Mouse (Mus musculus): ENCODE results near the gene Zfp385b. TPM values are rescaled to one million over a fixed set of nuclear protein-coding genes. Genes with fewer than 3 reads are reported as not detected.
A peak's percentile ranks its signal among the peaks of the same experiment; 100 is the strongest.

Zfp385b gene
- polyA plus RNA-seq, 1 experiment from 2014 or later: 9.1 TPM

GRCm38 (mm10) chr2:77817357-77817894, 2.0 kb downstream of the Zfp385b start:
- WGBS: 24% methylated on average over 12 of the region's 12 CpGs
- ATAC-seq: no peak
- Histone ChIP-seq H3K9me3 (ENCODE audit: control insufficient read depth, low read length) (no peaks in the 10 kb centered on the region), H3K27me3 (replicated peaks; ENCODE audit: control insufficient read depth, insufficient read depth, low read length) (peaks cover 10% of the 10 kb centered on the region; the same call in 1 of the 2 replicates), H3K27ac (ENCODE audit: low read length) (no peak overlapping the region), H3K4me2 (ENCODE audit: low read length) (peak overlapping the region; percentile 98), H3K36me3 (ENCODE audit: control insufficient read depth, insufficient read depth) (no peaks in the 10 kb centered on the region), H3K4me3 (replicated peaks; ENCODE audit: low read length) (peak overlapping the region; percentile 72), H3K9ac (replicated peaks; ENCODE audit: low read depth, low read length) (peak overlapping the region; percentile 72), H3K4me1 (replicated peaks; ENCODE audit: control insufficient read depth, insufficient read depth, low read length) (peaks cover 13% of the 10 kb centered on the region)

GRCm38 (mm10) chr2:77816413-77817314, 2.8 kb downstream of the Zfp385b start:
- Histone ChIP-seq H3K4me1 (replicated peaks; ENCODE audit: control insufficient read depth, insufficient read depth, low read length) (peaks cover 13% of the 10 kb centered on the region), H3K4me2 (ENCODE audit: low read length) (peak overlapping the region; percentile 98), H3K9me3 (ENCODE audit: control insufficient read depth, low read length) (no peaks in the 10 kb centered on the region), H3K27ac (ENCODE audit: low read length) (no peak overlapping the region), H3K9ac (replicated peaks; ENCODE audit: low read depth, low read length) (peak overlapping the region; percentile 72), H3K27me3 (replicated peaks; ENCODE audit: control insufficient read depth, insufficient read depth, low read length) (peaks cover 10% of the 10 kb centered on the region; the same call in 1 of the 2 replicates), H3K4me3 (replicated peaks; ENCODE audit: low read length) (peak overlapping the region; percentile 72), H3K36me3 (ENCODE audit: control insufficient read depth, insufficient read depth) (no peaks in the 10 kb centered on the region)
- under 1% methylated on average over 88 of the region's 116 CpGs for WGBS
- peak; percentile 90 for ATAC-seq

GRCm38 (mm10) chr2:77815775-77816412, 3.5 kb downstream of the Zfp385b start:
- Histone ChIP-seq H3K4me3 (replicated peaks; ENCODE audit: low read length) (peak overlapping the region; percentile 72), H3K36me3 (ENCODE audit: control insufficient read depth, insufficient read depth) (no peaks in the 10 kb centered on the region), H3K27ac (ENCODE audit: low read length) (no peak overlapping the region), H3K9me3 (ENCODE audit: control insufficient read depth, low read length) (no peaks in the 10 kb centered on the region), H3K4me1 (replicated peaks; ENCODE audit: control insufficient read depth, insufficient read depth, low read length) (peaks cover 13% of the 10 kb centered on the region), H3K4me2 (ENCODE audit: low read length) (peak overlapping the region; percentile 98), H3K27me3 (replicated peaks; ENCODE audit: control insufficient read depth, insufficient read depth, low read length) (peaks cover 10% of the 10 kb centered on the region; the same call in 1 of the 2 replicates), H3K9ac (replicated peaks; ENCODE audit: low read depth, low read length) (peak overlapping the region; percentile 72)
- ATAC-seq: peak; percentile 19; the same call in 1 of the 2 replicates
- 5% methylated on average over 20 of the region's 20 CpGs for WGBS

GRCm38 (mm10) chr2:77814896-77815295, 4.5 kb downstream of the Zfp385b start:
- H3K27ac ChIP-seq (ENCODE audit: low read length): no peak overlapping the region
- H3K4me2 ChIP-seq (ENCODE audit: low read length): no peak overlapping the region
- 85% methylated on average over 8 of the region's 8 CpGs for WGBS
- H3K27me3 ChIP-seq (replicated peaks; ENCODE audit: control insufficient read depth, insufficient read depth, low read length): peaks cover 10% of the 10 kb centered on the region; the same call in 1 of the 2 replicates
- no peak for ATAC-seq
- no peak overlapping the region for H3K9ac ChIP-seq (replicated peaks; ENCODE audit: low read depth, low read length)
- H3K4me3 ChIP-seq (replicated peaks; ENCODE audit: low read length): no peak overlapping the region
- H3K36me3 ChIP-seq (ENCODE audit: control insufficient read depth, insufficient read depth): no peaks in the 10 kb centered on the region
- H3K4me1 ChIP-seq (replicated peaks; ENCODE audit: control insufficient read depth, insufficient read depth, low read length): peaks cover 13% of the 10 kb centered on the region
- H3K9me3 ChIP-seq (ENCODE audit: control insufficient read depth, low read length): no peaks in the 10 kb centered on the region

- Histone ChIP-seq H3K9ac (replicated peaks; ENCODE audit: low read depth, low read length) (no peak overlapping the region), H3K36me3 (ENCODE audit: control insufficient read depth, insufficient read depth) (no peaks in the 10 kb centered on the region), H3K9me3 (ENCODE audit: control insufficient read depth, low read length) (no peaks in the 10 kb centered on the region), H3K4me2 (ENCODE audit: low read length) (no peak overlapping the region), H3K4me1 (replicated peaks; ENCODE audit: control insufficient read depth, insufficient read depth, low read length) (peaks cover 13% of the 10 kb centered on the region), H3K27me3 (replicated peaks; ENCODE audit: control insufficient read depth, insufficient read depth, low read length) (peaks cover 9% of the 10 kb centered on the region; the same call in 1 of the 2 replicates), H3K27ac (ENCODE audit: low read length) (no peak overlapping the region), H3K4me3 (replicated peaks; ENCODE audit: low read length) (no peak overlapping the region)
- no peak for ATAC-seq
- 95% methylated on average over 3 of the region's 3 CpGs for WGBS
These were observed 6.4 kb downstream of the Zfp385b start for GRCm38 (mm10) chr2:77813029-77813428.

- Histone ChIP-seq H3K36me3 (ENCODE audit: control insufficient read depth, insufficient read depth) (no peaks in the 10 kb centered on the region), H3K4me1 (replicated peaks; ENCODE audit: control insufficient read depth, insufficient read depth, low read length) (peaks cover 3% of the 10 kb centered on the region), H3K9ac (replicated peaks; ENCODE audit: low read depth, low read length) (no peak overlapping the region), H3K9me3 (ENCODE audit: control insufficient read depth, low read length) (no peaks in the 10 kb centered on the region), H3K27ac (ENCODE audit: low read length) (no peak overlapping the region), H3K27me3 (replicated peaks; ENCODE audit: control insufficient read depth, insufficient read depth, low read length) (peaks cover 3% of the 10 kb centered on the region; the same call in 1 of the 2 replicates), H3K4me3 (replicated peaks; ENCODE audit: low read length) (no peak overlapping the region), H3K4me2 (ENCODE audit: low read length) (no peak overlapping the region)
- no peak for ATAC-seq
- WGBS: 95% methylated on average over 5 of the region's 5 CpGs
These were observed 8.7 kb downstream of the Zfp385b start for GRCm38 (mm10) chr2:77810748-77811147.

- no peak overlapping the region for H3K27ac ChIP-seq (ENCODE audit: low read length)
- no peak overlapping the region for H3K4me2 ChIP-seq (ENCODE audit: low read length)
- WGBS: 79% methylated on average over 7 of the region's 7 CpGs
- no peaks in the 10 kb centered on the region for H3K9me3 ChIP-seq (ENCODE audit: control insufficient read depth, low read length)
- no peaks in the 10 kb centered on the region for H3K27me3 ChIP-seq (replicated peaks; ENCODE audit: control insufficient read depth, insufficient read depth, low read length)
- H3K9ac ChIP-seq (replicated peaks; ENCODE audit: low read depth, low read length): no peak overlapping the region
- no peaks in the 10 kb centered on the region for H3K36me3 ChIP-seq (ENCODE audit: control insufficient read depth, insufficient read depth)
- ATAC-seq: peak; percentile 40; the same call in 1 of the 2 replicates
- H3K4me3 ChIP-seq (replicated peaks; ENCODE audit: low read length): no peak overlapping the region
- H3K4me1 ChIP-seq (replicated peaks; ENCODE audit: control insufficient read depth, insufficient read depth, low read length): no peaks in the 10 kb centered on the region
These were observed 14.7 kb downstream of the Zfp385b start for GRCm38 (mm10) chr2:77804781-77805180.

GRCm38 (mm10) chr2:77802291-77802690, 17.1 kb downstream of the Zfp385b start:
- Histone ChIP-seq H3K27me3 (replicated peaks; ENCODE audit: control insufficient read depth, insufficient read depth, low read length) (no peaks in the 10 kb centered on the region), H3K4me2 (ENCODE audit: low read length) (no peak overlapping the region), H3K27ac (ENCODE audit: low read length) (no peak overlapping the region), H3K4me1 (replicated peaks; ENCODE audit: control insufficient read depth, insufficient read depth, low read length) (no peaks in the 10 kb centered on the region), H3K9me3 (ENCODE audit: control insufficient read depth, low read length) (no peaks in the 10 kb centered on the region), H3K9ac (replicated peaks; ENCODE audit: low read depth, low read length) (no peak overlapping the region), H3K4me3 (replicated peaks; ENCODE audit: low read length) (no peak overlapping the region), H3K36me3 (ENCODE audit: control insufficient read depth, insufficient read depth) (no peaks in the 10 kb centered on the region)
- ATAC-seq: no peak
- 88% methylated on average over 3 of the region's 3 CpGs for WGBS

GRCm38 (mm10) chr2:77801430-77801829, 18.0 kb downstream of the Zfp385b start:
- H3K9ac ChIP-seq (replicated peaks; ENCODE audit: low read depth, low read length): no peak overlapping the region
- H3K27me3 ChIP-seq (replicated peaks; ENCODE audit: control insufficient read depth, insufficient read depth, low read length): no peaks in the 10 kb centered on the region

More at GRCm38 (mm10) chr2:77801430-77801829, 18.0 kb downstream of the Zfp385b start:
- no peak for ATAC-seq
- H3K4me3 ChIP-seq (replicated peaks; ENCODE audit: low read length): no peak overlapping the region
- H3K4me2 ChIP-seq (ENCODE audit: low read length): no peak overlapping the region
- H3K9me3 ChIP-seq (ENCODE audit: control insufficient read depth, low read length): no peaks in the 10 kb centered on the region
- WGBS: 91% methylated on average over 4 of the region's 4 CpGs
- H3K4me1 ChIP-seq (replicated peaks; ENCODE audit: control insufficient read depth, insufficient read depth, low read length): no peaks in the 10 kb centered on the region
- no peak overlapping the region for H3K27ac ChIP-seq (ENCODE audit: low read length)
- H3K36me3 ChIP-seq (ENCODE audit: control insufficient read depth, insufficient read depth): no peaks in the 10 kb centered on the region
